Mouse (Mus musculus) cerebellum, adult 11-12 months (tissue): ENCODE data around the gene Oprl1.

Source experiments
- DNase-seq: peaks from one replicate; pipeline ENCODE4 v3.0.0; 2022

The Oprl1 gene

DNA sequence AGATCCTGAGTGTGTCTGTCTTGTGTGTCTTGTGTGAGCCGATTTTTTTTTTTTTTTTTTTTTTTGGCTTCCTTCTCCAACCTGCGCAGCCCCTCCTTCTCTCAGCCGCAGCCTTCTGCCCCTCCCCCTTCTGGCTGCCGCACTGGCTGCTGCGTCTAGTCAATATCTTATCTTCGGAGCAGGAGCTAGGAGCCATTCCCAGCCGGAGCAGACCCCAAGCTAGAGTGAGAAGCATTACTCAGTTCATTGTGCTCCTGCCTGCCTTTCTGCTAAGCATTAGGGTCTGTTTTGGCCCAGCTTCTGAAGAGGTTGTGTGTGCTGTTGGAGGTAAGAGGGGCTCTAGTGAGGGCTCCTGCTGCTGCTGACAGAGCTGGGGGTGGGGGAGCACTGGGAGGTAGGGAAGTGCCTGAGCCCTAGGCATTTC is at the start of gene Oprl1:
Gene Oprl1, plus strand, starts transcription at position 114 of the 424 bp plus-strand sequence.
- DNase-seq, result no peak

DNA sequence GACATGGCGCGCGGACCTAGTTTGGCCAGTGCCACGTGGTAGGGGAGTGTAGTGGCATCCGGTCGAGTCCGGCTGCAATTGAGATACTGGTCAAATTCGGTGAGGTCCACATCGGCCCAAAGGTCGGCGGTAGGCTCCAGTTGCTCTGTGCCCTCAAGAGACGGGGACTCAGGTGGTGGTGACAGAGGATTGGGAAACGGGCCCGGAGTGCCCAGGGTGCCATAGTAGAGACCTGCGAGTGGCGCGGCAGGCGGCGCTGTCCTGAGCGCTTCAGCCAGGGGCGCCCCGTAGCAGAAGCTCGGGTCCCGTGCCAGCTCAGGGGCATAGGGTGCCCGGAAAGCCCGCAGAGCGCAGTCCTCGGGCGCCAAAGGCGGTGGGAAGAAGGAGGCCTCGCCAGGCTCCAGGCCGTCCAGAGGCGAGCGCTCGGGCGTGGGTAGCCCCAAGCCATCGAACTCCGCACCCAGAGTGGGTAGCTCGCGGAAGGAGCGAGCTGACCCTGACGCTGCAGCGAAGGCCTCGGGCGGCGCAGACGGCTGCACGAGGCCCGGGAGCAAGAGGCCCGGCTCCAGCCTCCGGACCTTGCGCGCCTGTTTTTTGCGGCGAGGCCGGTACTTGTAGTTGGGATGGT is 44.4 kb upstream of the Oprl1 start:
- DNase-seq, result no peak

DNA sequence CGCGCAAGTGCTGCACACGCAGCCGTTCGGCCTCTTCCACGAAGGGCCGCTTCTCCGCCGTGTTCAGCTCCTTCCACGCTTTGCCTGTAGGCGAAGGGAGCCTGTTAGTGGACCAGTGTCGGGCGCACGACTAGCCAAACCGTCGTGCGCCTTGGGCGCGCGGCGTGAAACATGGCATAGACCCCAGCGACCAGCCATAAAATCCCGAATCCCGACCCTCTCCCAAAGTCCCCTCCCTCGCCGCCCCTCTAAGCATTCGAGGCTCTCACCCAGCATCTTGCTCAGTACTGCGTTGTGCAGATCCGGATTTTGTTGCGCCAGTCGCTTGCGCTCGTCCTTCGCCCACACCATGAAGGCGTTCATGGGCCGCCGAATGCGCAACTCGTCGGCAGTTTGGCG is 43.9 kb upstream of the Oprl1 start:
- no peak for DNase-seq

DNA sequence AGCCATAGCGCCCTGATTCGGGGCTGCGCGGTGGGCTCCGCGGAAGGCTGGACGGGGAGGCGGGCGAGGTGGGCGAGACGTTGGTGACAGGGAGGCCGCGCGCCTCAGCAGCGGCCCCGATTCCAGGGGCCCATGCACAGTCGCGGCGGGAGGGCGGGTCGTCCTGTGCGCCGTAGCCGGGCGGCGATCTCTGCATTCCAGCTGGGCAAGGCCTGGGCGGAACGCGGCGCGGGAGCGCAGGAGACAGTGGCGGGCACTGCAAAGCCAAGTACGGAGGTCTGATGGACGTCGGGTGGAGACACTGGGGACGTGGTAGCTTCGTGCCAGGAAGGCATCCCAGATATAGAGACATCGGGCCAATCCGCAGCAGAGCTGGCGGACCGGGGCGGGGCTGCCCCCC is 43.5 kb upstream of the Oprl1 start, which contains the start of gene Sox18:
Gene Sox18, minus strand, starts transcription at position 315 of the 400 bp plus-strand sequence.
- DNase-seq, result no peak

- DNase-seq, result no peak
These were observed 42.8 kb upstream of the Oprl1 start for GRCm38 (mm10) chr2:181671984-181672383.

GRCm38 (mm10) chr2:181673501-181673900 is 41.3 kb upstream of the Oprl1 start:
- no peak for DNase-seq

GRCm38 (mm10) chr2:181674934-181675333 is 39.9 kb upstream of the Oprl1 start:
- no peak for DNase-seq

DNA sequence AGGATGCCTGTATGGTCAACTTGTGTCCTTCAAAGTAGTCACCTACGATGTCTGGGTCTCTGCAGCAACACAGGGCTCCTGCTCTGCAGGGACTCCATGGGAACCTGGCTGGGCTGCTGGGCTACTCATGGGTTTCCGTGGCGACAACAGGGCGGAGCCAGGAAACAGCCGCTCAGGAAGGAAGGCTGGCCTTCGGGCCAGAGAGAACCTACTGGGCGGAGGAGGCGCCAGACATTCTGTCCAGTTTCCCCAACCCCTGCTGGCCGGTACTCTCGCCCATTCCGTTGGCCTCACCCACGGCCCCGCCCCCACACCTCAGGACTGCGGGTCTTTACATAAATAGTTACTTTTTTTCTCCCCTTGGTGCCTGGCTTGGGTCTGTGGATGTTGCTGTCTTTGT is 39.4 kb upstream of the Oprl1 start:
- DNase-seq, result peak; percentile 57

- DNase-seq, result no peak
These were observed 38.4 kb upstream of the Oprl1 start for GRCm38 (mm10) chr2:181676424-181676823.

DNA sequence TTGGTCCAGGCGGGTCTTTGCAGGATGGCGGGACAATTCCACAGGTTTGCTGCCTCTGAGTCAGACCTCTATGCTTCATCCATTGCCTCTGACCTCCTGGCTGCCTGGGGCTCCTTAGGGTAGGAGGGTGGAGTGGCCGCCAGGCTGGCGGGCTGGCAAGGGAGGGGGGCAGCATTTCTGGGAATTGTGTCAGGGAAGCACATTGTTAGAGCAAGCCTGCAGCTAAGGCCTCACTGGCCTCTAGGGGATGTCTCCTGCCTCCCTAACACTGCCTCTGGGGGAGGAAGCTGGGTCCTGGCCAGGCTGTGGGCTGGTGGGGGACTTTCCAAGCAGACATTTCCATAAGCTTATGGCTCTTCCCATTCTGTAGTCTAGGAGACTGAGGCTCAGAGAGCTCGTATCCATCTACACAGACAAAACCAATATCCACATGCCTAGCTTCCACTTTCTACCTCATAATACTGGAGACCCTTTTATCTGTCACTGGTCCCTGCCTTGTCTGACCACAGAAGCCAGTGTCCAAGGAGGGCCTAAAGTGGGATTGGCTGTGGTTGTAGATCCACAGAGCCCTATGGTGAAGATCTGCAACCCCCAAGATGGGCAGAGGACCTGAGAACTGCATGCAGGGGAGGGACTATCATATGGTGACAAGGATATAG is 37.6 kb upstream of the Oprl1 start:
- peak; percentile 32 for DNase-seq

DNA sequence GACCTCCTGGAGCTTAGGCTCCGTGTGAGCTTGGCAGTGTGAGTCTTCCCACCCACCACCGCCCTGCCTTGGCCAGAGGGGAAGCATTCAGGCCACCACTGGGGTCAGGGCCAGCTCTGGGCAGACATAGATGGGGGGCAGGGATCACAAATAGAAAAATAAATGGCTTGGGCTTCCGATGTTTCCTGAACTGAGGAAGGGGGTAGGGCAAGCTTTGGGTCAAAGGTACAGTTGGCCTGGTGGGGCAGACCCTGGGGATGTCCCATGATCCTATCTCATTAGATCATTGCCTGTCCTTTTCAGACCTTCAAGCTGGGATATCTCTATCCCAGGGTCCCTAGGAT is 37.1 kb upstream of the Oprl1 start:
- peak; percentile 7 for DNase-seq

- peak; percentile 76 for DNase-seq
These were observed 36.0 kb upstream of the Oprl1 start for GRCm38 (mm10) chr2:181678780-181679179.

DNA sequence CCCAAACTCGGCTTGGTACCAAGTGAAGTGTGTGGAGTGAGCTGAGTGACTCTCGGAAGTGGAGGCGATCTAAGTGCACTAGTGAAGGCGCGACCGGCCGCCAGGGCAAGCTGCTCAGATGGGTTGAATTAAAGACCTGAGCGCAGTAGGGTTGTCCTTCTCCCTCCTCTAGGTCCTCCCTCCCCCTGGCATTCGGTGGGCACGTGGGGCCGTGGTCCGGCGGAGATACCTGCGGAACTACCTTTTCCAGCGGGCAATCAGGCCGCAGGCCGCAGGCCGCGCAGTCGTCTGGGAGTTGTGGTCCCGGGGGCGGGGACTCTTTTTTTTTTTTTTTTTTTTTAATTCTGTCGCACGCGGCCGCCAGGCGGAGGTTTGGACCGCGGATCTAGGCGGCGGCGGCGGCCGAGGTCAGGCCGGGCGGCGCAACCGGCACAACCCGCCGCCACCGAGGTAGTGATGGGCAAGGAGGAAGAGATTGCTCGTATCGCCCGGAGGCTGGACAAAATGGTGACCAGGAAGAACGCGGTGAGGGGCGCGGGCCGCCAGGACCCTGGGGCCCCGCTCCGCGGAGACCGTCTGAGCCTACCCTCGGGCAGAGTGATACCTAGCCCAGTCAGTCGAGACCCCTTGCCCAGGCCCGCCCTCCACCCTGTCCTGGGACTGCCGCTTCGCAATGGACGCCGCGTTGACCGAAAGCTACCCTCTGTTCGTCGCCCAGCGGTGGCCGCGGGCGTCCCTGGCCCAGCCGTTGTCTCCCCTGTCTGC is 34.7 kb upstream of the Oprl1 start, which contains the start of gene Tcea2:
Gene Tcea2, plus strand, starts transcription at position 360 of the 765 bp plus-strand sequence.
- peak; percentile 86 for DNase-seq

DNA sequence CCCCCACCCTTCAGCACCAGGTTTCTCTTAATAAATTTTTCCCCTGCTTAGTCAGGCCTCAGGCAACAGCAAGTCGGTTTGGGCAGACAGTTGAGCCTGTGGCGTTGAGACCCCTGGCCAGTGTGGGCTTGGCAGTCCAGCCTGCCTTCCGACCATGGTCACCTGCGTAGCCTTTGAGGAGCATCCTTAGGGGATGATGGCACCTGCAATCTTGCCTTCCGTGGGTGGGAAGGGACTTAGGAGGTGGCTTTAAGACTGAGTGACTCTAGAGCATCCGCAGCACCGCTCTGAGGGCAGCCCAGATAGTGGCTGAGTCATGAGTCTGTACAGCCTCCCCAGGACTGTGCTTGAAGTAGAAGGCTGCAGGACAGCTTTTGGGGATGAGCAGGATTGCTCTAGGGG is 34.1 kb upstream of the Oprl1 start:
- no peak for DNase-seq

DNA sequence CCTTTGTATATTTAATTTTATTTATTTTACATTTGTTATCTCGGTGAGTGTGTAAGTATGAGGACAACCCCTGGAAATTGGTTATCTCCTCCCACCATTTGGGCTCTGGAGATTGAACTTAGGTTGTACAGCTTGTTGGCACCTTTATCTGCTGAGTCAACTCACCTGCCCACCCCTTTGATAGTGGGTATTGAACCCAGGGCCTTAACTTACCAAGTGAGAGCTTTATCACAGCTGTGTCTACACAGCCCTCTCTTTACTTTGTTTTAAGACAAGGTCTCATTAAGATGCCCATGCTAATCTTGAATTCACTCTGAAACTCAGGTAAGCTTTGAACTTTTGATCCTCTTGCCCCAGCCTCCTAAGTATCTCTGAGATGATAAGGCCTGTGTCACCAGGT is 32.8 kb upstream of the Oprl1 start:
- no peak for DNase-seq

GRCm38 (mm10) chr2:181683381-181683780 is 31.4 kb upstream of the Oprl1 start:
- DNase-seq, result no peak

- DNase-seq, result no peak
These were observed 30.1 kb upstream of the Oprl1 start for GRCm38 (mm10) chr2:181684713-181685112.

GRCm38 (mm10) chr2:181685686-181686085 is 29.1 kb upstream of the Oprl1 start:
- DNase-seq, result no peak

- no peak for DNase-seq
These were observed 27.2 kb upstream of the Oprl1 start for GRCm38 (mm10) chr2:181687586-181687985.

DNA sequence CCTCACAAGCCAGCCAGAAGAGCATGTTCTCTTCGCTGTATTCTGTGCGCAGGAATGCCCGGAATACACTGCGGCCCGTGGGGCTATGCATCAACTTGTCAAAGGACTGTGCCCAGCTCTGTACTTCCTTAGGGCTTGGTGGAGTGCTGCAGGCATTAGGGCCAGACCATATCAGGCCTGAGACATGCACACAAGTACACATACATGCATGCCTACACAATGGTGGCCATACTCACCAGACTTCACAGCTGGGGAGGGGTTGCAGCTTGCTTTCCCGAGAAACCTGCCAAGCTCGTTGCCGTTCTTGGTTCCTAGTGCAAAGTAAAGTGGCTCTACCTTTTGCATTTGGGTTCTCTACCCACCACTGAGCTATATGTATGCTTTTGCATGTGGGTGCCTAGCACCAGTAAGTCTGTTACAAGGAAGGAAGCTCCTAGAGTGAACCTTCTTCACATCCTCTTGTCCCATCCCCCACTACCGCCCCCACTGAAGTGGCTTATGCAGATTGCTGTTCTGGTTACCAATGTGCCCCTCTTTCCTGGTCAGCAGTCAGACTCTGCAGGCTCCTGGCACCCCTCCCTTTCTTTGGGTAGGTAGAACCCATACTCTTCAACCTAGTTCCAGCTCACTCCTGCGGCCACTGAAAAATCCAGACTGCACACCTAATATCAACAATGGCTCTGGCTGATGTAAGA is 25.2 kb upstream of the Oprl1 start:
- DNase-seq, result peak; percentile 8

DNA sequence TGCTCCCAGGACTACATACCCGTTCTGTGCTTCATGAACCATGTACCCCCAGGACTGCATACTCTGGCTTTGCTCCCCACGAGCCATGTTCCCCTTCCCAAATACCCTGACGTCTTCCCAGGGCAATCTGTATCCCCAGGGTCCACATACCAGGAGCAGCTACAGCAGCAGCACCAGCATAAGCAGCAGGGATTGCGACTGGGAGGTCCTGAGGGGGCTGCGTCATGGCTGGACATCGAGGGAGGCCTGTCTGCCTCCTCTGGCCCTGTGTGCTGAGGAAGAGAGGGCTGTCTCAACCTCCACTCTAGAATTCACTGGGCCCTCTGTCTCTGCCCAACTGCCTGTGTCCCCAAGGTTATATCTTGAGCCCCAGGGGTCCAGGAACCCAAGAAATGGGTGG is 23.7 kb upstream of the Oprl1 start:
- DNase-seq, result no peak

DNA sequence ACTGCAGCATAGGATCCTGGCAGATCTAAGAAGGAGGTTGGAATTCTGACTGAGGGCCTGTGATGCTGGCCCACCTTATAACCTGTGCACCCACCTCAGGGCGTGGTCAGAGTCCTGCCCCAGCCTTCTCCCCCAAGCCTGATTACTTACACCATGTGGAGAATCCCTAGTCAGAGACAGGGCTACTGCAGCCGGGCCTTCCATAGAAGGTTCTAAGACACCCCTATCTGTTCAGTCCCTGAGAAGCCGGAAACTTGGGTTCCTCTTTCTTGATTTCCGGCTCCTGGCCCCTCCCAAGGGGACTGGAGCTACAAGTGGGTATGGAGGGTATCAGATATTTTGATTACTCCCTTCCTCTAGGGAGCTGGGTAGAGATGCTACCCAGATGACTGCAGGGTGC is 23.2 kb upstream of the Oprl1 start:
- DNase-seq, result no peak

GRCm38 (mm10) chr2:181692304-181692703 is 22.5 kb upstream of the Oprl1 start:
- DNase-seq, result no peak
